Mouse (Mus musculus) bone marrow macrophage, adult 2 months (primary cell): ENCODE data around the gene Sirt1.

Experiments used
- CTCF ChIP-seq: IDR thresholded peaks from 2 replicates; pipeline ENCODE4 v1.5.1; 2012; ENCODE audit warnings: low read depth, mild to moderate bottlenecking, low read length, moderate library complexity
- POLR2A ChIP-seq: IDR thresholded peaks from 2 replicates; pipeline ENCODE4 v1.6.1; 2012; ENCODE audit warnings: mild to moderate bottlenecking, low read depth, low read length, borderline replicate concordance

DNA sequence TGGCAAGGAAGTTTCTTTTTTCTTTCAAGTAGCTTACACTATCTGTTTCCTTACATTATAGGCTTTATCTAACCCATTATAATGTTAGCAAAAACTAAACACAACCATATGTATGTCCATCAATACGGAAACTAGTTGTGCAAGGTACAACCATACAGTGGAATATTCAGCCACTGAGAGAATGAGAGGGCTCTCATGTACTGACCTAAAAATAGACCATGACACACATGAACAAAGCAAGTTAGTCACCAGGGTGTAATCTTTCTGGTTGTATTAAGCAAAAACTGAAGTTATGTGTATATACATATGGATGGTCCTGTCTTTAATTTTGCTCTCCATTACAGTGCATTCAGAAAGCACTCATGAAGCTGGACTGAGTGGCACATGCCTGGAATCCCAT lies 54.4 kb downstream of the Sirt1 start:
- TF ChIP-seq CTCF (no peak), POLR2A (no peak)
